Mouse (Mus musculus) embryo, embryonic 11 days (tissue): ENCODE results near the gene Synpo2l.
A peak's percentile ranks its signal among the peaks of the same experiment; 100 is the strongest.
"Not testable (repeated sequence)": the region's sequence is repeated elsewhere in the genome, so short reads cannot be mapped to it uniquely, and the experiment has no call there.

Experiments used
- DNase-seq: peaks from one replicate; pipeline ENCODE4 v3.0.0-alpha.2; 2015

Synpo2l gene

GRCm38 (mm10) chr14:20668154-20668810, at the start of gene Synpo2l:
Synpo2l (minus strand) TSS chr14:20668354.
- no peak for DNase-seq

DNA sequence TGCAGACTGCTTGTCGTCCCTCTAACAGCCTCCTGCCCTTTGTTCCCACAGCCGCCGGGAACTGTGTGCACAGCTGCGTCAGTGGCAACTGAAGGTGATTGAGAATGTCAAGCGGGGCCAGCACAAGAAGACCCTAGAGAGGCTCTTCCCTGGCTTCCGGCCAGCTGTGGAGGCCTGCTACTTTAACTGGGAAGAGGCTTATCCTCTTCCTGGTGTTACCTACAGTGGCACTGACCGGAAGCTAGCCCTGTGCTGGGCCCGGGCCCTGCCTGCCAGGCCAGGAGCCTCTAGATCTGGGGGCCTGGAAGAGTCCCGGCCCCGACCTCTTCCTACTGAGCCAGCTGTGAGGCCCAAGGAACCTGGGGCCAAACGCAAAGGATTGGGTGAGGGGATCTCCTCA, 45.7 kb upstream of the Synpo2l start:
- DNase-seq, result no peak

- DNase-seq, result no peak
Observed at GRCm38 (mm10) chr14:20708239-20708638, 40.1 kb upstream of the Synpo2l start.

DNA sequence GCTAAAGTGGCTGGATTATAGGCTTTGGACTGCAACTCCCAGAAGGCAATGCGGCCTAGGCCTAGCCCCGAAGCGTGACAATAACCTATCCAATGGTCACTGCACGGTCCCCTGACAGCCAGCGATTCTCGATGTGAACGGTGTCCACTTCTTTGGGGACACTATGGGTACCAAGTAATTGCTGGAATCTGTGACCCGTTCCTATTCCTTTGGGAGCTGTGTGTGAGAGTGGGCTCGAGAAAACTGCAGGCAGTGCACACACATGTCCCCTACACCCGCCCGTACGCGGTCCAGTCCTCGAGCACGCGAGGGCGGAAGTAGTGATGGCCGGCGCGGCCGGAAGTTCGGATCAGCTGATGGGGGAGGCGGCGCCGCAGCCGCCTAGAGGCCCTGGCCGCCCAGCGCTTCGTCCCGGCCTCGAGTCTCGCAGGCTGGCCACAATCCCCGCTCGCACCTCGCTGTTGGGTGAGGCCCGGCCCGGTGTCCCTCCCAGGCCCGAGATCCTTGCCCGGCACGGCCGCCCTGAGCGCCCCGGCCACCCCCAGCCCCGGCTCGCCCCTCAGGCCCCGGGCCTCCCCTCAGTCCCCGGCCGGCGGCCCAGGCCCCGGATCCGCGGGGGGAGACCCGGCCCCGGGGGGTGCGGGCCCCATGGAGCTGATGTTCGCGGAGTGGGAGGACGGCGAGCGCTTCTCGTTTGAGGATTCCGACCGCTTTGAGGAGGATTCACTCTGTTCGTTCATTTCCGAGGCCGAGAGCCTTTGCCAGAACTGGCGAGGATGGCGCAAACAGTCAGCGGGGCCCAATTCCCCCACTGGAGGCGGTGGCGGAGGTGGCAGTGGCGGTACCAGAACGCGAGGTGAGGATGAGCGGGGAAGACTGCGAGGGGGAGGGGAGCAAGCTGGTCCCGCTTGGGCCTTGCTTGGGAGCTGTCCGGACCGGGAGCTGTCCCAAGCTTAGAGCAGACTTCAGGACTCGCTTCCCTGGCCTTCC, 39.3 kb upstream of the Synpo2l start, which contains the start of gene Zswim8:
Gene Zswim8, plus strand, starts transcription at position 352 of the 990 bp plus-strand sequence.
- DNase-seq, result peak; percentile 96

DNA sequence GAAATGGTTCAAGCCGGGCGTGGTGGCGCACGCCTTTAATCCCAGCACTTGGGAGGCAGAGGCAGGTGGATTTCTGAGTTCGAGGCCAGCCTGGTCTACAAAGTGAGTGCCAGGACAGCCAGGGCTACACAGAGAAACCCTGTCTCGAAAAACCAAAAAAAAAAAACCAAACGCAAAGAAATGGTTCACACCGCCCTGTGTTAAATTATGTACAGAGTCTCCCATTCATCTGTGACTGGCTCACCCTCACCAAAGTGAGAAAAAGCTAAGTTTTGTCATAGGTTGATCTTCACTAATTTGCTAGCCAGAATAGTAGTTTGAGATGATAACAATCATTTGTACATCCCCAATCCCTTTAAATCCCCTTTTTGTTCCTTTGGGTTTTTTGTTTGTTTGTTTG, 35.3 kb upstream of the Synpo2l start:
- DNase-seq, result not testable (repeated sequence)

DNA sequence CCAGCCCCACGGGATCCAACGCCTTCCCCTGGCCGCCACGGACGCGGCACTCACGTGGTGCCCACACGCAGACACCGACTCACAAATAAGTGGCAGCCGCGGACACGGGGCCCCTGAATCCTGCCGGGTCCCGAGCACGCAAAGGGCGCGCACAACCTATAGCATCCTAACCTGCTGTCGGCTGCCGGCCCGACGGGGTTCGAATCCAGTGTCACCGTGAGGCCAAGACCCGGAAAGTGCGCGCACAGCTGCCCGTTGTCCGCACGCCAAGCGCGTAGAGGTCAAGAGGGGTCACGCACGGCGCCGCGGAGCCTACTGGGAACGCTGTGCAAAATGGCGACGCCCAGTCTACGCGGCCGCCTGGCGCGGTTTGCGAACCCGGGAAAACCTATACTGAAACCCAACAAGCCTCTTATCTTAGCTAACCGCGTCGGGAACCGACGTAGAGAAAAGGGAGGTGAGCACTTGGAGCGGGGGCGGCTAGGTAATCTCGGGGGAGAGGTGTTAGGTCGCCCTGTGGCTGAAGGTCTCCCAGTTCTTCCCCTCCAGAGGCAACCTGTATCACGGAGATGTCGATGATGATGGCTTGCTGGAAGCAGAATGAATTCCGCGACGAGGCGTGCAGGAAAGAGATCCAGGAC, 34.7 kb upstream of the Synpo2l start, which contains the start of gene Chchd1:
Gene Chchd1, plus strand, starts transcription at position 266 of the 641 bp plus-strand sequence.
- peak; percentile 94 for DNase-seq

GRCm38 (mm10) chr14:20702096-20702740, 34.1 kb upstream of the Synpo2l start:
- no peak for DNase-seq

- no peak for DNase-seq
Observed at GRCm38 (mm10) chr14:20701554-20701953, 33.4 kb upstream of the Synpo2l start.

DNA sequence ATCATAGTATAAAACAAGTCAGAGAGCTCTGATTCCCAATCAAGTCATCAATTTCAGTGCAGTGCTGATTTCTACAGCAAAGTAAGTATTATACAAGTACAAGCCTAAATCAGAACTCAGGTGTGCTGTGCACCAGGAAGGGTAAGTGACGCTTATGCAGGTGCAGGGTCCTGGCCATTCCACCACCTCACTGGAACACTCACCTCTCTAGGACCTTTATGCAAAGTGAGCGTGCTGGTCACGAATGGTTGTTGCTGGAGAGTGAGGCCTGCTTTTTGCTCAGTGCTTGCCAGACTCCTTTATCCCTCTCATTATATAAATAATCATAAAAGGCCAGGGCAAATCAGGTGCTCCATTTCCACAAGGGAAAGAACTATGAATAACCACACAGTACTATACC, 32.2 kb upstream of the Synpo2l start:
- DNase-seq, result no peak

DNA sequence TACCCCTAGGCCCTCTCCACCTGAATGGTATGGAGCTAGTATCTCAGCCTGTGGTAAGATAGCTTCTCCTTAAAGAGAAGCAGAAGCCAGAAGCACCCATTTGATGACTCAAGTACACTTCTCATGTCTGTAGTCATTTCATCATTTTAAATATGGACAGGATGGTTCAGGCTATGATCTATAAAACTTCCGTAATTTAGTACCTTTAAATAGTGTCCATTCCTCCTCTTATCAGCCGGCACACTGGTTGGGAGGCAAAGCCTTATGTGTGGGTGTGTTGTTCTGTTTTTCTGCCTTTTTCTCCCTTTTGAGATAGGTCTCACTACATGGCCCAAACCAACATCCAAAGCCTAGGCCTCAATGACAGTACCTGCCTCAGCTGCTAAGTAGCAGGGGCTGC, 30.4 kb upstream of the Synpo2l start:
- DNase-seq, result no peak

- DNase-seq, result peak; percentile 70
Observed at GRCm38 (mm10) chr14:20696986-20697385, 28.8 kb upstream of the Synpo2l start.

GRCm38 (mm10) chr14:20695761-20696520, 27.8 kb upstream of the Synpo2l start:
- DNase-seq, result no peak

DNA sequence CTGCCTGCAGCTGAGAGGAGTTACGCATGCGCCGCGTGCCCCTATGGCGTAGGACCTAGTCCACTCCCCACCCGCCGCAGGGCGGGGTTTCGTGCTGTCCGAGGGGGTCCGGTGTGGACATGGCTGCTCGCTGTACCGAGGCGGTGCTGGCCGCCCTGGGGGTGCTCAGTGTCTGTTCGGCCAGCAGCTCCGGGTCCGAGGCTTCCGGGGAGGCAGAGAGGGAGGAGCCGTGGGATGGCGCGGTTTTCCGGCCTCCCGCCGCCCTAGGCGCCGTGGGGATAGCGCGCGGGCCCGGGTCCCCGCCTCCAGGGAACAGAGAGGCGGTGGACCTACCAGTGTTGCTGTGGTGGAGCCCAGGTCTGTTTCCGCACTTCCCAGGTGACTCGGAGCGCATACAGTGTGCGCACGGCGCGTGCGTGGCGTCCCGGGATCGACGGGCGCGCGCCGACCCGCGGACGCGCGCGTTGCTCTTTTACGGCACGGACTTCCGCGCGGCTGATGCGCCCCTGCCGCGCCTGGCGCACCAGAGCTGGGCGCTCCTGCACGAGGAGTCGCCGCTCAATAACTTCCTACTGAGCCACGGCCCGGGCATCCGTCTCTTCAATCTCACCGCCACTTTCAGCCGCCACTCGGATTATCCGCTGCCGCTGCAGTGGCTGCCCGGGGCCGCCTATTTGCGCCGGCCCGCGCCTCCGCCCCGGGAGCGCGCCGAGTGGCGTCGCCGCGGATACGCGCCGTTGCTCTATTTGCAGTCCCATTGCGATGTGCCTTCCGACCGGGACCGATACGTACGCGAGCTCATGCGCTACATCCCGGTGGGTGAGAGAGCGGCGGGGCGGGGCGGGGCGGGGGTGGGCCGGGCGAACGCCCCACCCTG, 27.0 kb upstream of the Synpo2l start, which contains the start of gene Fut11:
Gene Fut11, plus strand, starts transcription at position 85 of the 877 bp plus-strand sequence.
- peak; percentile 96 for DNase-seq

DNA sequence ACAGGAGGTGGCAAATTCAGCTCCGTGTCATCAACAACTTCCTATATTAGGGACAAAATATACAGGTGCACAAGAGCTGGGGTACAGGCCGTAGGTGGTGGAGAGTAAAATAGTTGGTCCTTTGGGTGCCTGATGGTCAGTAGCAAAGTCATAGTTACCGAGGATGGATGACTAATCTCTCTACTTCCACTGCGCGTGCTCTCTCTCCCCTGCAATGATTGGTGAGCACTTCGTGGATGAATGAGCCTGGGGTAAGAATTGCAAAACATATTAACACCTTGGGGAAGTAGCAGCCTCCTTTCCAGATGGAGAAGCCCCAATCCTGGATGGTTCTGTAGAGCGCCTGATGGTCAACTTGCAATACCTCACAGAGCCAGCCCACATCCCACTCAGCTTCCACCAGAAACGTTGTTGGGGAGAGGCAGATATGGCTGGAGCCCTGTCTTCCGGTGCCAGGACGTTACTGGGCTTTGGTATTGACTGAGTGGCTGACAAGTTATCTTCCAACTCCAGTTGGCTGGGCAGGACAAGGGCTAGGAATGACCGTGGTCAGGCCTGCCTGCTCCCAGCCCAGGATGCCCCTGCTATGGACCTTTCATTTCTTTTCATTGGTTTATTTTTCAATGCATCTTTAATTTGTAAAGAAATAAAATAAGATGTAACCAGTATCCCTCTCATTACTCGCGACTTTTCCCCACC, 26.2 kb upstream of the Synpo2l start:
- no peak for DNase-seq

- no peak for DNase-seq
Observed at GRCm38 (mm10) chr14:20693589-20694101, 25.5 kb upstream of the Synpo2l start.

- no peak for DNase-seq
Observed at GRCm38 (mm10) chr14:20691772-20692171, 23.6 kb upstream of the Synpo2l start.

- DNase-seq, result no peak
Observed at GRCm38 (mm10) chr14:20689009-20689408, 20.9 kb upstream of the Synpo2l start.

- no peak for DNase-seq
Observed at GRCm38 (mm10) chr14:20686576-20686975, 18.4 kb upstream of the Synpo2l start.

DNA sequence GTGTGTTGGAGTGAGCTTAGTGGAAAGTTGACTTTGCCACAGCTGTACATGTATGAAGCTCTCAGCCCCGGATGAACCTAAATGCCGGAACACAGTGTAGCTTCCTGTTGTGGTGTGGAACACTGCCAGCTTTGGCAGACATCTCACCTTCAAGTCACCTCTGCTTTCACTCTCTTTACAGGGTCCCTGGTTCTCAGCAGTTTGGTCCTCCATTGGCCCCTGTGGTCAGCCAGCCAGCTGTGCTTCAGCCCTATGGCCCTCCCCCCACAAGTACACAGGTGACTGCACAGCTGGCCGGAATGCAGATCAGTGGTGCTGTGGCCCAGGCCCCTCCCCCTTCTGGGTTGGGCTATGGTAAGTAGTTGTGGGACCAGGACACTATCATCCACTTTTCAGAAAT, 14.3 kb upstream of the Synpo2l start:
- DNase-seq, result no peak

DNA sequence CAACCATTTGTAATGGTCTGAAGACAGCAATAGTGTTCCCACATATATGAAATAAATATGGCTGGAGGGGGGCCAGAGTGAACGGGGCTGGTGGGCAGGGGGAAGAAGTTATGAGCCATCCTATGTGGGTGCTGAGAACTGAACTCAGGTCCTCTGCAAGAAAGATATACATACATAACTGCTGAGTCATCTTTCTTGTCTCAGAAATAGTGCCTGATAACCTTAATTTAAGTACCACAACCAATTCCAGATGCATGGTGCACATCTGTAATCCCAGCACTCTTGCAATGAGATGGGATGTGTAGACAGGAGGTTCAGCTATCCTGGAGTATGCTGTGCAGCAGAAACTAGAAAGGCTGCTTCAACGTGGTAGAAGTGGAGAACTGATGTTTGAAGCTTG, 13.6 kb upstream of the Synpo2l start:
- DNase-seq, result no peak
